Mouse (Mus musculus) small intestine, adult 2 months (tissue): Measurements from ENCODE around the gene Txlnb.

Experiments
- CTCF ChIP-seq: fragments of 200-500 bp; IDR thresholded peaks from 2 replicates; pipeline ENCODE4 v1.5.1; 2012; ENCODE audit warnings: low read depth, mild to moderate bottlenecking, control low read depth, inconsistent platforms, low read length, moderate library complexity, mixed read lengths; ENCODE audit not compliant: insufficient replicate concordance, insufficient read length; ENCODE audit errors: extremely low read depth
- POLR2A ChIP-seq: fragments of 200-500 bp; IDR thresholded peaks from 2 replicates; pipeline ENCODE4 v1.6.1; 2012; ENCODE audit warnings: low read depth, mild to moderate bottlenecking, control low read depth, inconsistent platforms, low read length, moderate library complexity

GRCm38 (mm10) chr10:17787938-17788337 is 8.1 kb upstream of the Txlnb start:
- TF ChIP-seq POLR2A: no peak
- no peak for TF ChIP-seq CTCF
